Mouse (Mus musculus) frontal cortex, postnatal 25 days (tissue): Measurements from ENCODE around the gene Ppp1r11.
A peak's percentile ranks its signal among the peaks of the same experiment; 100 is the strongest.

Experiments
- DNase-seq, 2 experiments: peaks; one replicate each; pipeline ENCODE4 v3.0.0; 2022; ENCODE audit warnings: low spot score in 2 of 2

The Ppp1r11 gene

GRCm38 (mm10) chr17:36915076-36915475 is 36.5 kb downstream of the Ppp1r11 start:
- DNase-seq, result peak; percentile 45 to 49

- peak; percentile 56 to 71 for DNase-seq
These were observed 37.4 kb downstream of the Ppp1r11 start for GRCm38 (mm10) chr17:36914108-36914507.

GRCm38 (mm10) chr17:36912031-36912430 is 39.5 kb downstream of the Ppp1r11 start:
- no peak for DNase-seq

- no peak for DNase-seq
These were observed 41.7 kb downstream of the Ppp1r11 start for GRCm38 (mm10) chr17:36909802-36910201.

GRCm38 (mm10) chr17:36908235-36908634 is 43.3 kb downstream of the Ppp1r11 start:
- no peak for DNase-seq

GRCm38 (mm10) chr17:36903651-36904050 is 47.9 kb downstream of the Ppp1r11 start:
- no peak for DNase-seq

GRCm38 (mm10) chr17:36900691-36901090 is 50.9 kb downstream of the Ppp1r11 start:
- no peak for DNase-seq

GRCm38 (mm10) chr17:36900001-36900400 is 51.5 kb downstream of the Ppp1r11 start:
- DNase-seq, result no peak

GRCm38 (mm10) chr17:36899376-36899775 is 52.2 kb downstream of the Ppp1r11 start:
- no peak for DNase-seq
